Mouse (Mus musculus) thymus, adult 2 months (tissue): ENCODE results near the gene Hnrnpl. TPM values are rescaled to one million over a fixed set of nuclear protein-coding genes. Genes with fewer than 3 reads are reported as not detected.

Experiments used
- DNase-seq: peaks from one replicate; pipeline ENCODE4 v3.0.0; 2021
- H3K27ac ChIP-seq: fragments of 200-500 bp; 2 replicates; pipeline ENCODE4 v1.5.1; 2012; ENCODE audit warnings: low read length, control low read depth; ENCODE audit not compliant: control insufficient read depth, insufficient read depth
- H3K27me3 ChIP-seq: fragments of 200-500 bp; 2 replicates; pipeline ENCODE4 v1.6.1; 2012; ENCODE audit warnings: mild to moderate bottlenecking, low read length, moderate library complexity, mixed read lengths; ENCODE audit not compliant: control insufficient read depth, insufficient read depth
- H3K36me3 ChIP-seq: fragments of 200-500 bp; 2 replicates; pipeline ENCODE4 v1.6.1; 2012; ENCODE audit warnings: mild to moderate bottlenecking, low read length, moderate library complexity; ENCODE audit not compliant: control insufficient read depth, insufficient read depth
- H3K4me1 ChIP-seq: fragments of 200-500 bp; replicated peaks from 2 replicates; pipeline ENCODE4 v1.6.1; 2012; ENCODE audit warnings: low read length; ENCODE audit not compliant: control insufficient read depth, insufficient read depth
- H3K4me3 ChIP-seq: fragments of 200-500 bp; 2 replicates; pipeline ENCODE4 v1.5.1; 2012; ENCODE audit warnings: mild to moderate bottlenecking, low read length, control low read depth, moderate library complexity; ENCODE audit not compliant: control insufficient read depth, insufficient read depth
- CTCF ChIP-seq: fragments of 200-500 bp; IDR thresholded peaks from 2 replicates; pipeline ENCODE4 v1.5.1; 2012; ENCODE audit warnings: mild to moderate bottlenecking, control low read depth, low read length, moderate library complexity, borderline replicate concordance; ENCODE audit not compliant: control insufficient read depth, poor library complexity, insufficient read depth; ENCODE audit errors: extremely low read depth
- POLR2A ChIP-seq: fragments of 200-500 bp; IDR thresholded peaks from 2 replicates; pipeline ENCODE4 v1.6.1; 2012; ENCODE audit warnings: mild to moderate bottlenecking, low read length, control low read depth, moderate library complexity; ENCODE audit not compliant: control insufficient read depth, poor library complexity, insufficient read depth; ENCODE audit errors: extremely low read depth
- WGBS: fragments of 180-500 bp; shearing (Covaris S2); methylation state at CpG from one replicate; pipeline ENCODE4 v1.1.7; 2018; 5-methylcytosine and 5-hydroxymethylcytosine counted together
- polyA plus RNA-seq: library from polyadenylated mRNA; depleted of rRNA; stranded (reverse); fragments of >200 nt; gene quantifications from 2 replicates; pipeline ENCODE4 v1.2.3, GENCODE M21; 2012

Hnrnpl gene
- polyA plus RNA-seq, 1 experiment = 568 TPM

DNA sequence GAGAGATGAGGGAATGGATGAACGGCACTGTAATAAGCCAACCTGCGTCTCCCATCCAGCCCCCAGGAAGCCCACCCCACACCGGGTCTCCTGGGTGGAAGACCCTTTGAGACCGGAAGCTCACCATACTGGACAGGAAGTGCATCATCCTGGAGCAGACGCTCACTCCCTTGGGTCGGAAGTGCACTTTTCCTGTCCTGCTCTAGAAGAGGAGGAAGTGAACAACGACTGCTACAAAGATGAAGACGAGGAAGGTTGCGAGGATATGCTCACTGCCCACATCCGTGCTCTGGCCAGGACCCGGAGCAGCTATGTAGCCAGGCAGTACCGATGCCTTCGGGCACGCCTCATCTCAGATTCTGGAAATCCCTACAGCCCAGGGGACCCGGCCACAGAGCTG, 12.5 kb upstream of the Hnrnpl start:
- WGBS = 50% methylated on average over 15 of the region's 15 CpGs

DNA sequence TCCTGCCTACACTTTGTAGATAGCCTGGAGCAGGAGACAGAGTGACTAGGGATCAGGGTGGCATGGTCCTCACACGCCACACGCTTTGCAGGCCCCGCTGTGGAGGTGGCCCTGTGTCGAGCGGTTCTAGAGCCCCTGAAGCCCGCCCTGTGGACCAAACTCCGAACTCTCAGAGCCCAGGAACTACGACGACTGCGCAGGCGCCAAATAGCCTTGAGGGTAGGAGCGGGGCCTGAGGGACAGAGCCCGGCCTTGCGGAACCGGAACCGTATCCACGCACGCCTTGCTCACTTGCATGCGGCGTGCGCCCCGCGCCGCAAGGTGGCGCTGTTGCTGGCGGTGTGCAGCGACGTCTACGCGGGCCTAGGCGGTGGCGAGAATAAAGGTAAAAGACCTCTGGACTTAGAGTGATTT, 11.8 kb upstream of the Hnrnpl start:
- H3K36me3 ChIP-seq = peaks cover 9% of the 10 kb centered on the region
- peak; percentile 71 for DNase-seq
- 16% methylated on average over 32 of the region's 32 CpGs for WGBS
- H3K4me1 ChIP-seq = peaks cover 46% of the 10 kb centered on the region
- no peaks in the 10 kb centered on the region for H3K27me3 ChIP-seq
- TF ChIP-seq POLR2A = no peak
- peak; percentile 100 for TF ChIP-seq CTCF
- H3K27ac ChIP-seq = peak overlapping the region; percentile 52
- H3K4me3 ChIP-seq = peak overlapping the region; percentile 30

More for the DNA sequence above, 12.5 kb upstream of the Hnrnpl start:
- H3K4me3 ChIP-seq = peak overlapping the region; percentile 18
- no peak for DNase-seq
- no peaks in the 10 kb centered on the region for H3K27me3 ChIP-seq
- peak overlapping the region; percentile 52 for H3K27ac ChIP-seq
- H3K36me3 ChIP-seq = peaks cover 9% of the 10 kb centered on the region
- no peak for TF ChIP-seq POLR2A
- TF ChIP-seq CTCF = no peak
- H3K4me1 ChIP-seq = peaks cover 49% of the 10 kb centered on the region

DNA sequence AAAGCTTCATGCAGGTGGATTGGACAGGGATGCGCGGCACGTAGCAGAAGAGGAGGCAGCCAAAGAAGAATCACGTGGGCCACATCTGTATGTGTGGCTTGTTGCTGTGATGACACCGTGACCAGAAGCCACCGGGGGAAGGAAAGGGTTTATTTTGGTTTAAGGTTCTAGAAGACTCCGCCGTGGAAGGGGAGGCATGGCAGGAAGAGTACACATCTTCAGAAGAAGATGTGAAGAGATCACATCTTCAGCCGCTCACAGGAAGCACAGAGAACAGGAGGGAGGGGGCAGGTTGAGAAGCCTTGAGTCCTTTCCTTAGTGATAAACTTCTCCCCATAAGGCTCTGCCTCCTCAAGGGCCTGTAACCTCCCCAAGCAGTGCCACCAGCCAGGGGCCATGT, 8.3 kb upstream of the Hnrnpl start:
- TF ChIP-seq POLR2A (no peak), CTCF (no peak)
- Histone ChIP-seq H3K27me3 (no peaks in the 10 kb centered on the region), H3K4me3 (no peak overlapping the region), H3K27ac (peak overlapping the region; percentile 88), H3K4me1 (peaks cover 42% of the 10 kb centered on the region), H3K36me3 (peaks cover 9% of the 10 kb centered on the region)
- 15% methylated on average over 9 of the region's 9 CpGs for WGBS
- DNase-seq = peak; percentile 43

DNA sequence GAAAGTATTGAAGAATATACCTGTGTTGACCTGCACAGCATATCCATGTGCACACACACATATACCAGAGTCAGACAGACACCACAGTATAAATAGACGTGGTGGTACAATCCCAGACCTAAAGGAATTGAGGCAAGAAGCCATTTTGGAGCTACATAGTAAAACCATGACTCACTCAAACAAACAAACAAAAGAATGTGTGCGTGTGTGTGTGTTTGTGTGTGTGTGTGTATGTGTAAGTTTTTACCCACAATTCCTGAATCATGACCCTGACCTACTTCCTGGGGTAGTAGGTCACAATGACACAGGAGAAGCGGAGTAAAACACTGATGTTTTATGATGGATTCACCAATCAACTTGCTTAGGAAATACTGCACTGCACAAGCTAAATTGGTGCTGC, 6.9 kb upstream of the Hnrnpl start:
- H3K36me3 ChIP-seq = peaks cover 9% of the 10 kb centered on the region
- no peak overlapping the region for H3K4me3 ChIP-seq
- H3K27me3 ChIP-seq = no peaks in the 10 kb centered on the region
- TF ChIP-seq POLR2A (no peak), CTCF (no peak)
- H3K27ac ChIP-seq = no peak overlapping the region
- DNase-seq = no peak
- 92% methylated on average over 3 of the region's 3 CpGs for WGBS
- H3K4me1 ChIP-seq = peaks cover 30% of the 10 kb centered on the region

DNA sequence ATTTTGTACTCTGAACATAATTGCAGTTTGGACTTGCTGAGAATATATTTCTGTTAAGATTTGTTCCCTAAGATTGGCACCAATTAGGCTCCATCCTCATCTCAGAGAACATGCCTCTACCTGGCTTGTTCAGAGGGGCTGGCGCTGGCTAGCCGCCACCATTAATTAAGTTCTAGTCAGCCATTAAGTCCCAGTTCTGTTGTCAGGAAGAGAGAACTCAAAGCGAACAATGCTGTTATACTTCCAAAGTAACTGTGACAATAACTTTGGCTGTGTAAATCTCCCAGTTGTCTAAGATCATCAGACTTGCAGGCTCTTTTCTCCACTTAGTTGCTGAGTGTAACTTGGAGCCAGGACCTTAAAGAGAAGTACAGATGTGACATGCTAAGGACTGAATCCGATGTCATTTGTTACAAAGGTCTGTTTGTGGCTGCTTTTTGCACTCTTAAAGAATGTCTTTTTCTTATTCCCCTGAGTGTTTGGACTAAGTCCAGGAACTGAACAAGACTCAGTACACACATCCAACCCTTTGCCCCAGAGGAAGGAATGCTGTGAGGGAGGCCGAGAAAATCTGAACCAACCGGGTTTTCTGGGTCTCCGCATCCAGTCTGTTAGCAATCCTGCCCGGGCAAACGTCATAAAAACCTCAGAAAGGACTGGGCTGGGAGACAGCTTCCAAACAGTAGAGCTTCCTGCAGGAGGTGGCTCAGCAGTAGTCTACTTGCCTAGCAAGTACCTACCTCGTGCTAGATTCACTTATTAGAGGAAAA, 6.3 kb upstream of the Hnrnpl start:
- TF ChIP-seq CTCF (no peak), POLR2A (no peak)
- peaks cover 9% of the 10 kb centered on the region for H3K36me3 ChIP-seq
- no peaks in the 10 kb centered on the region for H3K27me3 ChIP-seq
- H3K27ac ChIP-seq = no peak overlapping the region
- WGBS = 67% methylated on average over 10 of the region's 10 CpGs
- H3K4me1 ChIP-seq = peaks cover 28% of the 10 kb centered on the region
- H3K4me3 ChIP-seq = no peak overlapping the region
- DNase-seq = no peak

DNA sequence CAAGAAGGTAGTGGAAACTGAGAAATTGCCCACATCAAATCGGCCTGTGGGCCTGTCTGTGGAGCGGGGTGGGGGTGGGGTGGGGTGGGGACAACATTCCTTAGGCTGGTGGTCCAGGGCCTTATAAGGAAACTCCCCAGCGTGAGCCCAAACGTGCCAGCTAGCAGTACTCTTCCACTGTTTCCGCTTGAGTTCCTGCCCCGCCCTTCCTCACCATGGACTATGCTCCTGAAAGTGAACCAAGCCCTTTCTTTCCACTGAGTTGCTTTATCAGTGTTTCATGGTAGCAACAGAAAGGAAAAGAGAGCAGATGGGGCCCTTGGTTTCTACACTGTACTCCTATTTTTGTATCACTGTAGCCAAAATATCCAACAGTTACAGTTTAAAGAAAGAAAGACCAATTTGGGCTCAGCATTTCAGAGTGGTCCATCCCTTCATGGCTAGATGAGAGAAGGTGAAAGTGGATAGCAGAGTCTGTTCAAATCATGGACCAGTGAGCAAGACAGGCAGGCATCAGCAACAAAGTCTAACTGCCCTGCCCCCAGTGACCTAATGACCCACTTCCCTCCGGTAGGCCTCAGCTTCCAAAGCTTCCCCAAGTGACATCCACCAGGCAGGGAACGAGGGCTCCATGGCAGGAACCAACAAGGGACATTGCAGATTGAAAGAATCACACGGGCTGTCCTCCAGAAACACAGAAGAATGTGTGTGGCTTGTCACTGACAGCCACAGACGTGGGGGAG, 5.3 kb upstream of the Hnrnpl start:
- Histone ChIP-seq H3K4me3 (no peak overlapping the region), H3K4me1 (peaks cover 29% of the 10 kb centered on the region), H3K27ac (no peak overlapping the region), H3K27me3 (no peaks in the 10 kb centered on the region), H3K36me3 (peaks cover 7% of the 10 kb centered on the region; the same call in 1 of the 2 replicates)
- DNase-seq = no peak
- 60% methylated on average over 10 of the region's 10 CpGs for WGBS
- TF ChIP-seq POLR2A = no peak
- TF ChIP-seq CTCF = no peak
